Mouse (Mus musculus) bone marrow macrophage, adult 2 months (primary cell): ENCODE results near the gene Fkbp9.

ENCODE experiments used
- CTCF ChIP-seq: IDR thresholded peaks from 2 replicates; pipeline ENCODE4 v1.5.1; 2012; ENCODE audit warnings: low read depth, mild to moderate bottlenecking, low read length, moderate library complexity
- POLR2A ChIP-seq: IDR thresholded peaks from 2 replicates; pipeline ENCODE4 v1.6.1; 2012; ENCODE audit warnings: mild to moderate bottlenecking, low read depth, low read length, borderline replicate concordance

DNA sequence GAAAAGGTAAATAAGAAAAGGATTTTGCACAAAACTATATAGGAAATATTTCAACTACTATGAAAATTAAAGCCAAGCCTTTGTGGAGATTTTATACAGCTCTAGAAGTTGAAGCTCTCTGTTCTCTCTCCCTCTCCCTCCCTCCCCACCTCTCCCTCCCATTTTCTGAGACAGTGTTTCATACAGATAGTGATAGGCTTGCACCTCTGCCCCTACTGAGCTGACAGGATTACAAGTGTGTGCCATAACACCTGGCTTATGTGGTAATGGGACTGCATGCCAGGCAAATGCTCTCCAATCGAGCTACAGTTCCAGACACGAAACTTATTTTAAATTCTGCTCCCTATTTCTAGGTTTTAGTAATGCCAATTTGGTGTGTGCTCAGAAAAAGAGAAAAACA lies 79.1 kb downstream of the Fkbp9 start:
- no peak for TF ChIP-seq CTCF
- no peak for TF ChIP-seq POLR2A
